Mouse (Mus musculus) skeletal muscle tissue, postnatal 0 days (tissue): ENCODE results near the gene Bcam. TPM values are rescaled to one million over a fixed set of nuclear protein-coding genes. Genes with fewer than 3 reads are reported as not detected.

Source experiments
- polyA plus RNA-seq: library from polyadenylated mRNA; unstranded; fragments of >200 nt; fragmentation: Nextera tagmentation; extraction: Ambion mirVana; gene quantifications from 2 replicates; pipeline ENCODE4 v1.2.1, GENCODE M21; 2015

Bcam gene
- polyA plus RNA-seq: 117 and 123 TPM in 2 replicates

DNA sequence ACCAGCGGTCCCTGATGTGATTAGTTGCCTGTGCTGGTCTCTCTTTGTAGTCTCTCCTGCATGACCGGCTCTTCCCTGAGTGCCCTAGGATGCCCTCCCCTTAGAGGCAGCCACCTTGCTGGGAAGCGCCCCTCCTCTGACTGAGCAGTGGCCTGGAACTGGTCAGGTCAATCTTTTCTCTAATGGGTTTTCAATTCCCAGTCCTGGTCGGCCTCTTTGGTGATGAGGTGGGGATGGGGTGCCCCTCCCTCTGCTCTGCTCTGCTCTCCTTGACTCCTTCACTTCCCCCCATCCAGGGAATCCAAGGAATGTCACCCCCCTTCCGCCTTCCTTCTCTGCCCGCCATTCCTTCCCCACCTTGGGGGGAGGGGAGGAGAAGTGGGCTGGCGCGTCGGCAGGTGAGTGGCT lies at the start of gene Bcam:
Gene Bcam, minus strand, starts transcription at position 33 of the 408 bp plus-strand sequence.

DNA sequence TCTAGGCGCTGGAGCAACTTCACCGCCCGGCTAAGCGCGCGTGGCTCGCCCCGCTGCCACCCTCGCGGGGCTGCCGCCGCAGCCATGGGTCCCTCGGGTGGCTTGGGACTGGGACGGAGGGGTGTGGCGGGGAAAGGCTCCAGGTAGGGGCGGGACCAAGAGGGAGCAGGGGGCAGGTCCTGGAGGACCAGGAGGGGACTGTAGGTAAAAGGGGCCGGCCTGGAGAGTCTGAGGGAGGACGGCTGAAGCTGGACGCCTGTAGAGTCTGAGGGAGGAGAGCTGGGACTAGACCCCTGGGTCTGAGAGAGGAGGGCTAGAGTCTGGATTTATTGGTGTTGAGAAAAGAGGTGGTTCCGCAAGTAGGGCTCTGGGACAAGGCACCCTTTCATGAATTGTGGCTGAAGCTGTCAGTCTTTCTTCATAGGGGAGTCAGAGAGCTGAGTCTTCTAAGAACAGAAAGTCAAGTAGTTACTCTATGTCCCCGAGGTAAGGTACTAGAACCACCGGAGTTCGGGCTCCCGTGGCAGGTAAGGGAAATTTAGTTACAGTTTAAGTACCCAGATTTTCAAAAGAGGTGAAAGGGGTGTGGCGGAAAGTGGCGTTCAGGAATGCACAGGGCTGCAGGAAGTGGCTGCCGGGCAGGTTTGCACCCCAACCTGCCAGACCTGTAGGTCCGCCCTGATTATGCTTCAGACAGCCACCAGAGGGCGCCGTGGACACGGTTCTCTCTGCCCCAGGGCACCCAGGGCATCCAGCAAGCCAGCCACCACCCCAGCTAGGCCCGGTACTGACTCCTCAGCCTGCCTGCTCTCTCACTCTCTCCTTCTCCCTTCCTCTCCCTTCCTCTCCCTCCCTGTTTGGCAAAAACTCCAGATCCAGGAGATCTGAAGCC lies 26.1 kb upstream of the Bcam start, which contains the start of gene Cblc:
Gene Cblc, minus strand, starts transcription at position 113 of the 892 bp plus-strand sequence.

DNA sequence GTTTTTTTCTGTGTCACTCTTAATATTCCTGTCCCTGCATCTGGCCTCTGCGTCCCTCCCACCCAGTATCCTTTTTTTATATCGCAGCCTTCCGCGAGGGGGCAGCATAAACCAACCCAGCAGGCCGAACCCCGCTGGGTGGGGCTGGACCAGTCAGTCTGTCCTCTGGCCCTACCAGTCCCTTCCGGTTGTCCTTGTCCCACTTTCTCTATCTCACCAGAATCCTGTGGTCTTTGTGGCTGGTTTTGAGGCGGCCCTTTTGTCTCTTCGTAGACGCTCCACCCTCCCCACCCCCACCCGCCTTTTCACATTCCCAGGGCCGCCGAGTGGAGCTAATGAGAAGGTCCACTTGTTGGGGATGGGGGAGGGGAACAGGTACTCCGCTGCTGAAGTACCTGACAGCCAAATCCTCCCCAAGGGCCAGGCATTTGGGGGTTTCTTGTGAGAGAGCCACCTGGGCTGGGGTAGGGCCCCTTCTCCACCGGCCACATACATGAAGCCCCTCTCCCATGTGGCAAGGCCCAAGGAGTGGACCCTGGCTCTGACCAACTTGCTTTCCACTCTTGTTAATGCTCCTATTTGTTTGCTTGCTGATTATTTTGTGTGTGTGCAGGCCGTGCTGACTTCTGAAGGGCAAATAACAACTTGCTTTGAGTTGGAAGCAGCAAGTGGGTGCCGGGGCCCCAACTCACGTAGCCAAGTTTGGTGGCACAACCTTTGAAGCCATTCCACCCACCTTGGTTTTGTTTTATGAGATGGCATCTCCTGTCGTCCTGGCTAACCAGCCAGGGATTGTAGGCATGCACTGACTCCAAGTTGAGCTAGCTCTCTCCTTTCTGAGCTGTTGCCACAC lies 20.4 kb downstream of the Bcam start, which contains the start of gene Nectin2:
Gene Nectin2, minus strand, starts transcription at position 267 of the 853 bp plus-strand sequence.

DNA sequence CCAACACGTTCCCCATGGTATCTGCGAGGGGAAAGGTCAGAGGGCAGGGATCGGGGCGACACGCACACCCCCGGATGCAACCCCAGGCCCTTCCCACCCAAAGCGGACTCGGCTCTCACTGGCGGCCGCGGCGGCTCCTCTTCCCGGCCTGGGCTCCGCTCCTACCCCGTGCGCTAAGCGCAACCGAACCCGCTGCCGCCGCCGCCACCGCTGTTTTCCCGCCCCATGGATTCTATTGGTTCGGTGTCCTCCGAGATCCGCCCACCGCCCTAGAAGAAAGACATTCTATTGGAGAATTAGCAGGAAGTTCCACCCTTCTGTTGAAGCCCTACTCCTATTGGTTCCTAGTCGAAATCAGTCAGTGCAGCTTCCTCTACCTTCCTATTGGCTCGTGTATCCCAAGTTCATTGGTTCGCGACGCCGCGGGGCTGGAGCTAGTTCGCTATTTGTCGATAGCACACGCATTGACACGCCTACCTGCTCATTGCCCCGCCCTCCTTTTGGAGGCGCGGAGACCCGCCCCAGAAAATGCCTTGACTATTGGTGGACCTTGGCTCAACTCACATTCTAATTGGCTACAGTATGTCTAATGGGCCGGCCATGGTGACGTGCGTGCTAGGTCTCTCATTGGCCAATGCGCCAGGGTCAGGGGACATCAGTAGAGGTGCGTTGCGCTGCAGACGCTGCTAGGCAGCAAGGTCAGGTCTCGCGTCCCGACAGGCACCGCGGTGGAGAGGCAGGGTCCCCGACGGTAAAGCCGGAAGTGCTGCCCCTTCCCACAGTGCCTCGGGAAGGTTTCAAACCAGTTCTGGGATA lies 55.4 kb downstream of the Bcam start, which contains the start of gene Tomm40:
Gene Tomm40, minus strand, starts transcription at position 200 of the 816 bp plus-strand sequence.

Other genes with a start within 250 kb of the Bcam start
- 15.1 and 17.8 TPM in 2 replicates for gene Ppp1r37, start 207.9 kb downstream of the Bcam start, polyA plus RNA-seq
- 0.13 and 0.15 TPM in 2 replicates for gene Zfp296, start 193.7 kb downstream of the Bcam start, polyA plus RNA-seq
- 95.5 and 105 TPM in 2 replicates for gene Gemin7, start 193.4 kb downstream of the Bcam start, polyA plus RNA-seq
- 18.3 and 20.7 TPM in 2 replicates for gene Clasrp, start 166.5 kb downstream of the Bcam start, polyA plus RNA-seq
- 8.1 and 9.4 TPM in 2 replicates for gene Relb, start 141.6 kb downstream of the Bcam start, polyA plus RNA-seq
- gene Clptm1, start 106.0 kb downstream of the Bcam start, polyA plus RNA-seq: 46.1 and 53.3 TPM in 2 replicates
- 2.7 and 2.9 TPM in 2 replicates for gene Apoc2, start 93.1 kb downstream of the Bcam start, polyA plus RNA-seq
- 2.2 TPM in 1 of 2 replicates, not detected in the other for gene Gm44805, start 89.6 kb downstream of the Bcam start, polyA plus RNA-seq
- gene Apoc4, start 89.5 kb downstream of the Bcam start, polyA plus RNA-seq: 3.4 and 21.2 TPM in 2 replicates
- 12.4 and 217 TPM in 2 replicates for gene Apoc1, start 78.4 kb downstream of the Bcam start, polyA plus RNA-seq
- 342 and 1,192 TPM in 2 replicates for gene Apoe, start 71.8 kb downstream of the Bcam start, polyA plus RNA-seq
- gene Tomm40, start 55.6 kb downstream of the Bcam start, polyA plus RNA-seq: 72.8 and 86.6 TPM in 2 replicates
- 21.2 and 24.3 TPM in 2 replicates for gene Nectin2, start 20.5 kb downstream of the Bcam start, polyA plus RNA-seq
- 1.1 and 1.2 TPM in 2 replicates for gene Cblc, start 25.8 kb upstream of the Bcam start, polyA plus RNA-seq
- 2.5 and 2.8 TPM in 2 replicates for gene Bcl3, start 51.8 kb upstream of the Bcam start, polyA plus RNA-seq
- gene Gm19345, start 81.0 kb upstream of the Bcam start, polyA plus RNA-seq: not detected in 2 replicates
- 0.07 TPM in 1 of 2 replicates, not detected in the other for gene Ceacam16, start 90.3 kb upstream of the Bcam start, polyA plus RNA-seq
- 0.54 TPM in 1 of 2 replicates, not detected in the other for gene Ceacam19, start 116.9 kb upstream of the Bcam start, polyA plus RNA-seq
- gene Pvr, start 150.1 kb upstream of the Bcam start, polyA plus RNA-seq: 15.0 and 18.2 TPM in 2 replicates
- gene Igsf23, start 179.7 kb upstream of the Bcam start, polyA plus RNA-seq: 0.07 and 0.13 TPM in 2 replicates
- gene Ceacam20, start 194.4 kb upstream of the Bcam start, polyA plus RNA-seq: not detected in 2 replicates
- gene Nlrp9b, start 220.4 kb upstream of the Bcam start, polyA plus RNA-seq: not detected in 2 replicates